Mouse (Mus musculus) cortical plate, adult 2 months (tissue): ENCODE measurements at regions not wholly inside any gene's neighbourhood (a gene's known extent, or its start where the extent isn't known, plus 50 kb on each side); places are given as distances from the start of the nearest gene placed in this dataset.

ENCODE experiments used
- CTCF ChIP-seq: fragments of 200-500 bp; IDR thresholded peaks from 2 replicates; pipeline ENCODE4 v1.5.1; 2011; ENCODE audit warnings: mild to moderate bottlenecking, control low read depth, low read length; ENCODE audit not compliant: insufficient read depth; ENCODE audit errors: extremely low read depth
- POLR2A ChIP-seq: fragments of 200-500 bp; IDR thresholded peaks from 2 replicates; pipeline ENCODE4 v1.6.1; 2011; ENCODE audit warnings: mild to moderate bottlenecking, low read length, control low read depth; ENCODE audit not compliant: insufficient read depth; ENCODE audit errors: extremely low read depth

DNA sequence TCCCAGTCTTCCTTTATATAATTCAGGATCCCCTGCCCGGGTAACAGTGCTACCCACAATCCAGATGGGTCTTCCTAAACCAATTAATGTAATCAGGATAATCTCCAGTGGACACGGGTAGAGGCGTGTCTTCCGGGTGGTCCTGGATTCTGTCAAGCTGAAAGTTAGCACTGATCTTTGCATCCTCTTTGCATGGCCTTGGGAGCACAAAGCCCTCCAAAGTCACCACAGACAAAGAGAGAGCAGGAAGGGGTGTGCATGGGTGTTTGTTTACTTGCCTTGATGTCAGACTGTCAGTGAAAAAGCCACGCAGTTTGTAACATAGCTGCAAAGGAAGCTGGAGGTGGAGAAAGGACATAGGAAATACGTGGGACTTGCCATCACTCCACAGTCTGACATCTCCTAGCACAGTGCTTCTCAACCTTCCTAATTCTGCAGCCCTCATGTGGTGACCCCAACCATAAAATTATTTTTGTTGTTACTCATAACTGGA, 208.0 kb downstream of the Rplp1 start:
- TF ChIP-seq CTCF = no peak
- TF ChIP-seq POLR2A = no peak
